ENCODE assay signal across 14 mouse cellular contexts in the genomic region with DNA sequence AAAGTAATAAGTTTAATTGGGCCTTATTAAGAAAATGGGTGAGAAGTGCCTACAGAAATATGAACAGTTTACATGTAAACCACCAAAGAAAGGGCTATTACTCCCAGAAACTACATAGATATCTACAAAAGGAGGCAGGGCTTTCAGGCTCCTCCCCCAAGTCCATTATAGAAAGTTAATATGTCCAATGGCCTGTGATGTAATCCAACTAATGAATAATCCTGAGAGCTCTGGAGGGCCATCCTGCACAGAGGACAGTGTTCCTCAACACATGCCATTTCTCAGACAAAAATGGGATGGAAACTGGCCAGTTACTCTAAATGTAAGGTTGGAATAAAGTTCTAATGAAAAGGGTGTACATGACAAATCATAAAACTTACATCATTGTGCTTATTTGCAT.
A peak's percentile ranks its signal among the peaks of the same experiment; 100 is the strongest.
DNase-seq lines count a peak whose midpoint lies in the region; TF ChIP-seq lines count a peak whose summit lies in the region.
"Had no signal": no experiment of that assay in that cellular context is flagged by ENCODE, and none has a peak within 500 bp of the region (broad histone marks: within the 10 kb centered on the region; RNA-seq: fewer than 3 reads in every experiment).

No protein-coding gene starts in this region.

- no peak overlapping the region for H3K4me3 ChIP-seq in lung, adult 2 months (replicated peaks; ENCODE audit: extremely low read depth, low read depth, low read length)

- no peak for TF ChIP-seq POLR2A in lung, adult 2 months (IDR thresholded peaks at IDR 0.05; ENCODE audit: borderline replicate concordance, extremely low read depth, low read depth, low read length)

- DNase-seq in retina, embryonic 14.5 days (ENCODE audit: low spot score): peak; percentile 58
- peak; percentile 53 for DNase-seq in retina, postnatal 1 day
- no peak for DNase-seq in lung, adult 2 months
- DNase-seq in adrenal gland, postnatal 14 days: no peak
- DNase-seq: adrenal gland, adult 2 months; adrenal gland, adult 8-10 months; adrenal gland, postnatal 10 days; adrenal gland, postnatal 25 days; adrenal gland, postnatal 36 days; B cell, adult 2 months; cerebellum, adult 11 months; cerebellum, adult 11-12 months; cerebellum, adult 18-20 months; cerebellum, adult 2 months had no signal

- TF ChIP-seq CTCF in lung, adult 2 months (IDR thresholded peaks at IDR 0.05; ENCODE audit: insufficient read depth, low read length): no peak

- no peaks in the 10 kb centered on the region for H3K4me1 ChIP-seq in lung, adult 2 months (ENCODE audit: control insufficient read depth, insufficient read depth, low read length)

Comparison
In these comparisons a context has a peak if more than half of its experiments do, and no peak if none do; other contexts are left out.
1. DNase-seq: peak in retina, embryonic 14.5 days (single experiment) and retina, postnatal 1 day (single experiment); none in lung, adult 2 months (single experiment) and adrenal gland, postnatal 14 days (single experiment).